Mouse (Mus musculus) lung, adult 2 months (tissue): ENCODE data around the gene Kpnb1.

ENCODE experiments used
- CTCF ChIP-seq: fragments of 200-500 bp; IDR thresholded peaks from 2 replicates; pipeline ENCODE4 v1.5.1; 2011; ENCODE audit warnings: mild to moderate bottlenecking, low read length, control low read depth; ENCODE audit not compliant: insufficient read depth
- POLR2A ChIP-seq: fragments of 200-500 bp; IDR thresholded peaks from 2 replicates; pipeline ENCODE4 v1.6.1; 2011; ENCODE audit warnings: low read depth, mild to moderate bottlenecking, control low read depth, low read length, borderline replicate concordance; ENCODE audit errors: extremely low read depth

DNA sequence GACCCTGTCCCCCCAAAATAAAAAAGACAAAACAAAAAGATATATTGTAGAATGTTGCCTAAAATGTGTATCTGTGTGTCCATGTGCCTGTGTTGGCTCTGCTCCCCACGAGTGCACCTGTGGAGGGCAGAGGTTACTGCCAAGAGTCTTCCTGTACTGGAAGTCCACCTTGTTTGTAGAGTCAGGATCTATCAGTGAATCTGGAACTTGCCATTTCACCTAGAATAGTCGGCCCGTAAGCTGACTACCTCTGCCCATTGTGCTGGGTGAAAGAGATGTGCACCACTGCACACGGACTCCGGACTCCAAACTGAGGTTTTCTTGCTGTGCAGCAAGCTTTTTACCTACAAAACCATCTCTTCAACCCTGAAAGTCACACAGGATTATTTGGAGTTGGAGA is 26.7 kb upstream of the Kpnb1 start:
- TF ChIP-seq POLR2A (no peak), CTCF (no peak)
